Mouse (Mus musculus) limb, embryonic 14.5 days (tissue): ENCODE measurements around the gene Mettl6. TPM values are rescaled to one million over a fixed set of nuclear protein-coding genes. Genes with fewer than 3 reads are reported as not detected.

Source experiments
- ATAC-seq: fragments of 200-750 bp; cut with Nextera tagmentation; 2 replicates; pipeline ENCODE4 v1.8.0; 2017; ENCODE audit warnings: low read depth, moderate number of reproducible peaks, moderate TSS enrichment; ENCODE audit not compliant: low FRiP score
- DNase-seq: peaks from one replicate; pipeline ENCODE4 v3.0.0-alpha.2; 2015; ENCODE audit warnings: low spot score
- H3K27ac ChIP-seq: fragments of 300-500 bp; sonication (generic); replicated peaks from 2 replicates; pipeline ENCODE4 v1.5.1; 2014; ENCODE audit warnings: low read depth, mild to moderate bottlenecking, low read length, moderate library complexity, mixed read lengths
- H3K27me3 ChIP-seq: fragments of 300-500 bp; sonication (generic); 2 replicates; pipeline ENCODE4 v1.6.1; 2014; ENCODE audit warnings: low read length, mixed read lengths; ENCODE audit not compliant: control insufficient read depth, insufficient read depth
- H3K36me3 ChIP-seq: fragments of 300-500 bp; sonication (generic); 2 replicates; pipeline ENCODE4 v1.6.1; 2014; ENCODE audit warnings: mild to moderate bottlenecking, low read length, moderate library complexity, mixed read lengths; ENCODE audit not compliant: control insufficient read depth, insufficient read depth
- H3K4me1 ChIP-seq: fragments of 300-500 bp; sonication (generic); 2 replicates; pipeline ENCODE4 v1.6.1; 2014; ENCODE audit warnings: antibody characterized with exemption, low read length, mixed read lengths; ENCODE audit not compliant: control insufficient read depth, insufficient read depth
- H3K4me2 ChIP-seq: fragments of 300-500 bp; sonication (generic); replicated peaks from 2 replicates; pipeline ENCODE4 v1.6.1; 2014; ENCODE audit warnings: low read depth, mild to moderate bottlenecking, low read length, moderate library complexity; ENCODE audit not compliant: severe bottlenecking
- H3K4me3 ChIP-seq: fragments of 300-500 bp; sonication (generic); replicated peaks from 2 replicates; pipeline ENCODE4 v1.5.1; 2014; ENCODE audit warnings: low read length
- H3K9ac ChIP-seq: fragments of 300-500 bp; sonication (generic); 2 replicates; pipeline ENCODE4 v1.6.1; 2014; ENCODE audit warnings: mild to moderate bottlenecking, low read depth, low read length, moderate library complexity; ENCODE audit not compliant: severe bottlenecking
- H3K9me3 ChIP-seq: fragments of 300-500 bp; sonication (generic); 2 replicates; pipeline ENCODE4 v1.6.1; 2016; ENCODE audit warnings: low read length; ENCODE audit not compliant: control insufficient read depth
- POLR2A ChIP-seq: fragments of 200-500 bp; IDR thresholded peaks from 2 replicates; pipeline ENCODE4 v1.8.0; 2012; ENCODE audit warnings: inconsistent platforms, mild to moderate bottlenecking, moderate library complexity, borderline replicate concordance; ENCODE audit not compliant: insufficient read depth, insufficient read length; ENCODE audit errors: extremely low read depth
- WGBS: fragments of 180-500 bp; shearing (Covaris S2); extraction: QIAGEN DNeasy Blood & Tissue Kit; methylation state at CpG from one replicate; pipeline ENCODE4 v1.1.7; 2014; 5-methylcytosine and 5-hydroxymethylcytosine counted together
- polyA plus RNA-seq, 2 experiments: library from polyadenylated mRNA; depleted of rRNA in 1 of 2; stranded (reverse) in 1 of 2; unstranded in 1 of 2; fragments of >200 nt; fragmentation: Nextera tagmentation in 1 of 2; extraction: Ambion mirVana in 1 of 2; gene quantifications; 2 replicates each; pipeline versions ENCODE4 v1.2.1 to v1.2.3; 2012 to 2014

Gene Mettl6
- polyA plus RNA-seq, 2 experiments = 31.3 to 59.8 TPM

DNA sequence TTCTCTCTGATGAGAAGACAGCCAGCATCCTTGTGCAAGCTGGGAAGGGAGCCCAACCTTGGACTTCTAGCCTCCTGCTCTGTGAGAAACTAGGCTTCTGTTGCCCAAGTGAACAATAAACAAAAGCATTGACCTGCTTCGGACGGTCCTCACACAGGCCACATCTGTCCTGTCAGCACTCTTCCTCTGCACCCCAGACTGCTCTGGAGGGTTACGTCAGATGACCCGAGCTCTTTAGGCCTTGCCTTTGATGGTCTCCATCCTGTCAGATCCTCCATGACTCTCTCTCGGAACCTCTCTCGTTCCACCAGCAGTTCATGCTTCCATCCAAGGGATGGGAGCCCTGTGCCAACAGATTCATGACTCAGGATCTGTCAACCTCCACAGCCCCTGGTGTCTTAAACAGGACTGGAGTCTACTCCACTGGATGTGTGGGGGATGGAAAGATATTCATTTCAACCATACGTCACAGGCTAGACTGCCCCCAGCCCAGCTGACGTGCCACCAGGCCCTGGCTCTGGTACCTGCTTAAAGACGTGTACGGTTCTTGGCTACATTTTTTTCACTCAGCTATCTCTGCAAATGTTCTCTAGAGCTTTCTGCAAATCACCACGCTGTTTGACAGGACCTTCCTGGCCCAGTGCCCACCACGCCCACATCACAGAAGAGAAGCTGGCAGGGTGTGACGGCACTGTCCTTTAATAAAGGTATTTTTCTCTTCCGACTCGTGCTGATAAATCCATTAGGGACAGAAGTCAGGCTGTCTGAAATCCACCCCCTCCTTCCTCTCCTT, 66.4 kb downstream of the Mettl6 start:
- WGBS = 71% methylated on average over 15 of the region's 15 CpGs
- no peak for ATAC-seq

More for the DNA sequence above, 66.4 kb downstream of the Mettl6 start:
- no peak overlapping the region for H3K4me2 ChIP-seq
- H3K9me3 ChIP-seq = peaks cover 4% of the 10 kb centered on the region; the same call in 1 of the 2 replicates
- TF ChIP-seq POLR2A = no peak
- H3K27me3 ChIP-seq = no peaks in the 10 kb centered on the region
- DNase-seq = no peak
- no peak overlapping the region for H3K9ac ChIP-seq
- H3K4me1 ChIP-seq = peaks cover 22% of the 10 kb centered on the region
- H3K27ac ChIP-seq = no peak overlapping the region
- H3K36me3 ChIP-seq = peaks cover 38% of the 10 kb centered on the region
- H3K4me3 ChIP-seq = no peak overlapping the region

Other genes with a start within 250 kb of the Mettl6 start
- 9.5 and 10.5 TPM in 2 replicates for gene Phf7, start 243.7 kb downstream of the Mettl6 start, polyA plus RNA-seq (2012; rRNA removed)
- gene Phf7, start 243.7 kb downstream of the Mettl6 start, polyA plus RNA-seq (2014; fragmentation: Nextera tagmentation; extraction: Ambion mirVana) = 11.8 and 12.3 TPM in 2 replicates
- 90.1 and 108 TPM in 2 replicates for gene Bap1, start 243.6 kb downstream of the Mettl6 start, polyA plus RNA-seq (2012; rRNA removed)
- gene Bap1, start 243.6 kb downstream of the Mettl6 start, polyA plus RNA-seq (2014; fragmentation: Nextera tagmentation; extraction: Ambion mirVana) = 71.7 and 76.4 TPM in 2 replicates
- 12.1 and 16.6 TPM in 2 replicates for gene Dnah1, start 171.1 kb downstream of the Mettl6 start, polyA plus RNA-seq (2012; rRNA removed)
- gene Dnah1, start 171.1 kb downstream of the Mettl6 start, polyA plus RNA-seq (2014; fragmentation: Nextera tagmentation; extraction: Ambion mirVana) = 5.6 and 7.8 TPM in 2 replicates
- 37.3 and 44.7 TPM in 2 replicates for gene Capn7, start 158.4 kb downstream of the Mettl6 start, polyA plus RNA-seq (2012; rRNA removed)
- 44.1 and 45.6 TPM in 2 replicates for gene Capn7, start 158.4 kb downstream of the Mettl6 start, polyA plus RNA-seq (2014; fragmentation: Nextera tagmentation; extraction: Ambion mirVana)
- gene Sh3bp5, start 59.0 kb downstream of the Mettl6 start, polyA plus RNA-seq (2012; rRNA removed) = 37.4 and 49.1 TPM in 2 replicates
- gene Sh3bp5, start 59.0 kb downstream of the Mettl6 start, polyA plus RNA-seq (2014; fragmentation: Nextera tagmentation; extraction: Ambion mirVana) = 22.2 and 28.4 TPM in 2 replicates
- 37.4 and 41.3 TPM in 2 replicates for gene Eaf1, start 641 bp downstream of the Mettl6 start, polyA plus RNA-seq (2012; rRNA removed)
- gene Eaf1, start 641 bp downstream of the Mettl6 start, polyA plus RNA-seq (2014; fragmentation: Nextera tagmentation; extraction: Ambion mirVana) = 22.6 and 23.3 TPM in 2 replicates
- 4.3 and 5.1 TPM in 2 replicates for gene Colq, start 96.3 kb upstream of the Mettl6 start, polyA plus RNA-seq (2012; rRNA removed)
- 3.8 and 4.9 TPM in 2 replicates for gene Colq, start 96.3 kb upstream of the Mettl6 start, polyA plus RNA-seq (2014; fragmentation: Nextera tagmentation; extraction: Ambion mirVana)
- not detected in 2 replicates for gene Gm49387, start 145.8 kb upstream of the Mettl6 start, polyA plus RNA-seq (2012; rRNA removed)
- gene Gm49387, start 145.8 kb upstream of the Mettl6 start, polyA plus RNA-seq (2014; fragmentation: Nextera tagmentation; extraction: Ambion mirVana) = 3.0 TPM in 1 of 2 replicates, not detected in the other
- gene Btd, start 146.0 kb upstream of the Mettl6 start, polyA plus RNA-seq (2012; rRNA removed) = 52.0 and 70.2 TPM in 2 replicates
- gene Btd, start 146.0 kb upstream of the Mettl6 start, polyA plus RNA-seq (2014; fragmentation: Nextera tagmentation; extraction: Ambion mirVana) = 34.7 and 35.8 TPM in 2 replicates
- 14.7 and 18.2 TPM in 2 replicates for gene Hacl1, start 146.2 kb upstream of the Mettl6 start, polyA plus RNA-seq (2012; rRNA removed)
- gene Hacl1, start 146.2 kb upstream of the Mettl6 start, polyA plus RNA-seq (2014; fragmentation: Nextera tagmentation; extraction: Ambion mirVana) = 16.5 and 16.6 TPM in 2 replicates